Mouse (Mus musculus) kidney, postnatal 14 days (tissue): ENCODE results near the gene Zcchc24.

ENCODE experiments used
- DNase-seq: peaks from one replicate; pipeline ENCODE4 v3.0.0; 2022; ENCODE audit warnings: mixed read lengths

Zcchc24 gene

DNA sequence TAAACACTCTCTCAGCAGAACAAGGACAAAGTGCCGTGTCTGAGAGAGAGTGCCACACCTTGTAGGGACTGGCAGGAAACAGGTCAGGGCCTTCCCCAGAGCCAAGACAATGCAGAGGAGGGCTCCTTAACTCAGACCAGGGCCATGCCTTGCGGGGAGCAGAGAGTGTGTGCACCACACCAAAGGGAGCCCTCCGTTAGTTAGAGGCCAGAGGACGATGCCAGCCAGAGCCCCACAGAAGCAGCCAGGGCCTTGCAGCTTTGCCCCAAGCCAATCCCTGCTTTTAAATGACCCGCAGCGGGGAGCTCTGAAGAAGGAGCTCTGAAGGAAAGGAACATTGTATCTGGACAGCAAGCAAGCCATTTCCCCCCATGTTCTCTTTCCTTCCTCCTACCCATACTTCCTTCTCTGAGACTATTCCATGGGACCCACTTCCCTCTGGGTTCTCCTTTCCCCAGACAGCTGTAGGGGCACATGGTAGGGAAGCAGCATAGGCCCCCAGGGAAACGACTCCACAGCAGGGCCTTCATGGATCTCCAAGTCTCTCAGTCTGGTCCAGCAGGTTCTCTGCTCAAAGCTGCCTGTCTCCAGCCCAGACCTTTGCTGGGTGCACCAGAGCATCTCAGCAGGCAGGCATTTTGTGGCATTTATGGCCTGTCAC is 105.1 kb downstream of the Zcchc24 start:
- no peak for DNase-seq
